Mouse (Mus musculus): Measurements from ENCODE around the gene Borcs6.

The Borcs6 gene

GRCm38 (mm10) chr11:69048151-69048550, 11.4 kb upstream of the Borcs6 start:
- DNase-seq (ENCODE audit: extremely low read depth, low read depth): no peak

DNA sequence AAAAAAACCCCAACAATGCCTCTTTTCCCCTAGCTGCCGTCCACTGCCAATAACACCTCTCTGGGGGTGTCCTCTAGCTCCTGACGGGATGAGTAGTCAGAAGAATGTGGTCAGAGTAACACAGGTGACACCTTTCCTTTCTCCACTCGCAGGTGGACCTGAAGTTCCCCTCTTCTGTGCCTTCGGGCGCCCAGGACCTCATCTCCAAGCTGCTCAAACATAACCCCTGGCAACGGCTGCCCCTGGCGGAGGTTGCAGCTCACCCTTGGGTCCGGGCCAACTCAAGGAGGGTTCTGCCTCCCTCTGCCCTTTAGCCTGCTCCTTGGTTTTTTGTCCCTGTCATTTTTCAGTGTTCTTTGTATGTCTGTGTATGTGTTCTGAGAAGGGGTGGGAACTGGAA, 8.8 kb upstream of the Borcs6 start:
- no peak for DNase-seq (ENCODE audit: extremely low read depth, low read depth)

GRCm38 (mm10) chr11:69051771-69052170, 7.7 kb upstream of the Borcs6 start:
- DNase-seq (ENCODE audit: extremely low read depth, low read depth): no peak

DNA sequence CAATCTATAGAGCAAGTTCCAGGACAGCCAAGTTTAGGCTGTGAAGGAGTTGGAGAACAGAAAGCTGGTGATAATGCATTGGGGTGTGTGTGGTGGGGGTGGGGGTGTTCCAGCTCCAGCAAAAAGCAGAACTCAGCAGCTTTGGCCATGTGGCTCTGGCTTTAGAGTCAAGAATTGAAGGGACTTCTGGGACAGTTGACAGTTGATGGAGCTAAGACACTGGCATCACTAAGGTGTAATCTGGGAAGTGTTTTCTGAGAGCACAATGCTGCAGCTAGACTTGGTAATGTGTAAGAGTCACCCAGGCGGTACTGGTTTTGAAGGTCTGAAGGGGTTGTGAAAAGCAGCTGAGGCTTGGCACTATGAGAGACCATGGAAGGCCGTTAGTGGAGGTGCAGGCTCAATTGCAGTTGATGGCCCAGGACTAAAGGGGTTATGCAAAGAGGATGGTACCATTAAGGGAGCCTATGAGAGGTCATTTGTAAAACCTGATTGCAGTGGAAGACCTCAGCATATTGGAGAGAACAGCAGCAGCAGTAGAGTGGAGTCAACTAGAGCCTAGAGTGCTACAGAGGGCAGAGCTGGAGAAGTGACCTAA, 6.6 kb upstream of the Borcs6 start:
- DNase-seq (ENCODE audit: extremely low read depth, low read depth): no peak

- no peak for DNase-seq (ENCODE audit: extremely low read depth, low read depth)
These were observed 5.7 kb upstream of the Borcs6 start for GRCm38 (mm10) chr11:69053848-69054247.

GRCm38 (mm10) chr11:69058265-69058664, 1.3 kb upstream of the Borcs6 start:
- DNase-seq (ENCODE audit: extremely low read depth, low read depth): no peak

DNA sequence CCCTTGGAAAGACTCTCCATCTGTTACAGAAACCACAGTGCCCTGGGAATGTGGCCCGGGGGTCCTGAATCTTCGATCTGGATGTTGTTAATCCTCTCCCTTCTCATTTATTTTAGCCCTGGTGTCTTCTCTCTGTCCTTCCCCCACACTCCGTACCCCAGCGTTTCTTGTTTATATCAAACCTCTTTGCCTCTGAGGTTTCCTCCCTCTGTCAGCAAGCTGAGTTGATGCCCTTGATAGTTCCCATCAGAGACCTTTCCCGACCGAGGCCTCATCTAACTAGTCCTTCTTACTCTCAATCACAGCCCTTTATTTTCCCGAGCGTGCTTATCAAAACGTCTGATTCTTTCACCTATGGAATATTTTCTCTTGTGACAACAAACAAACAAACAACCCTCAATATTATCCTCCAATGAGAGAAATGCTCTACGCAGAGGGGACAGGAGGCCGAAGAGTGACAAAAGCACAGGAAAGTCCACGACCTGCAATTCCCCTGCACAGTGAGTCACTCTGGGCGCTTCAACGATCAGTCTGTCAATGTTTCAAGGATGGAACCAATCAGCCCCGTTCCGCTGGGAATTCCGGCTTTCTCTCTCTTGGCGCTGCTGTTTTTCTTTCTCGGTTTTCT, 674 bp upstream of the Borcs6 start:
- DNase-seq (ENCODE audit: extremely low read depth, low read depth): no peak

DNA sequence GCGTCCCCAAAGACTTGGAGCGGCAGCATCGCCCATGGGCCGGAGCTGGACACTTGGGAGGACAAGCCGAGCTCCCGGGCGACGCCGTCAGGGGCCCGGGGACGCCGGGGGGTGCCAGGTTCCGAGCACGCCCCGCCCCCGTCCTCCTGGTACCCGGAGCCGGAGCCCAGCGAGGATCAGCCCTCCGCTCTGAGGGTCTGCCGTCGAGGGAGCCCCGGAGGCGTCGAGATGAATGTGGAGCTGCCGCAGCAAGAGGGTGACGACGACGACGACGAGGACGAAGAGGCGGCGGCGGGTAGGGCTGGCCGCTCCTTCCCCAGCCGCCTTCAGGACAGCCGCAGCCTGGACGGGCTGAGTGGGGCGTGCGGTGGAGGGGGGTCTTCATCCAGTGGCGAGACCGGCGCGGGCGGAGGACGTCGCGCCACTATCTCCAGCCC, 476 bp downstream of the Borcs6 start:
- DNase-seq (ENCODE audit: extremely low read depth, low read depth): peak; percentile 21

GRCm38 (mm10) chr11:69060448-69061254, 1.1 kb downstream of the Borcs6 start:
- DNase-seq (ENCODE audit: extremely low read depth, low read depth): peak; percentile 71

- DNase-seq (ENCODE audit: extremely low read depth, low read depth): peak; percentile 27
These were observed 1.9 kb downstream of the Borcs6 start for GRCm38 (mm10) chr11:69061255-69061912.

DNA sequence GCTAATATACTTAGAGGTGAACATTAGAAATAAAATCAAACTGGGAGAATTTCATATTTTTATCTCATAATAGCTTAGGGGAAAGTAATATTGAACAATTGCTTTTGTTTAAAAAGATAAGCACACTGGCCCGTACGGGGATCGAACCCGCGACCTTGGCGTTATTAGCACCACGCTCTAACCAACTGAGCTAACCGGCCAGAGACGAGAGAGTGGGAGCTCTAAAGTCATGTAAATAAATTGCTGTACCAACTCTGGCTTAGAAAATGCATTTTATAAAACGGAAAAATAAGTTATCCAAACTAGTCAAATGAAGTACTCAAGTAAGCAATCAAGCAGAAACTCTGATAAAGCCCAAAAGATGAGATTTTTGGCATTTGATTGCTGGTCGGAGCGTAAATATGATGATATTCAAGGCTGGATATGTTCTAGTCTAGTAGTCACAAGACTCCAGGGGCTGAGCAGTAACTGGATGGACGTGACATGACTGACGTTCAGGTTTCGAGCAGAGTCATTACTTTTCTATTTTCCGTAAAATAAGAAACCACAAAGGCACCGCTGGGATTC, 2.8 kb downstream of the Borcs6 start:
- no peak for DNase-seq (ENCODE audit: extremely low read depth, low read depth)

- DNase-seq (ENCODE audit: extremely low read depth, low read depth): peak; percentile 91
These were observed 3.3 kb downstream of the Borcs6 start for GRCm38 (mm10) chr11:69062761-69063224.

- peak; percentile 69 for DNase-seq (ENCODE audit: extremely low read depth, low read depth)
These were observed 4.1 kb downstream of the Borcs6 start for GRCm38 (mm10) chr11:69063413-69064201.

GRCm38 (mm10) chr11:69064259-69065133, 5.0 kb downstream of the Borcs6 start:
- no peak for DNase-seq (ENCODE audit: extremely low read depth, low read depth)

- DNase-seq (ENCODE audit: extremely low read depth, low read depth): no peak
These were observed 5.9 kb downstream of the Borcs6 start for GRCm38 (mm10) chr11:69065394-69065925.

DNA sequence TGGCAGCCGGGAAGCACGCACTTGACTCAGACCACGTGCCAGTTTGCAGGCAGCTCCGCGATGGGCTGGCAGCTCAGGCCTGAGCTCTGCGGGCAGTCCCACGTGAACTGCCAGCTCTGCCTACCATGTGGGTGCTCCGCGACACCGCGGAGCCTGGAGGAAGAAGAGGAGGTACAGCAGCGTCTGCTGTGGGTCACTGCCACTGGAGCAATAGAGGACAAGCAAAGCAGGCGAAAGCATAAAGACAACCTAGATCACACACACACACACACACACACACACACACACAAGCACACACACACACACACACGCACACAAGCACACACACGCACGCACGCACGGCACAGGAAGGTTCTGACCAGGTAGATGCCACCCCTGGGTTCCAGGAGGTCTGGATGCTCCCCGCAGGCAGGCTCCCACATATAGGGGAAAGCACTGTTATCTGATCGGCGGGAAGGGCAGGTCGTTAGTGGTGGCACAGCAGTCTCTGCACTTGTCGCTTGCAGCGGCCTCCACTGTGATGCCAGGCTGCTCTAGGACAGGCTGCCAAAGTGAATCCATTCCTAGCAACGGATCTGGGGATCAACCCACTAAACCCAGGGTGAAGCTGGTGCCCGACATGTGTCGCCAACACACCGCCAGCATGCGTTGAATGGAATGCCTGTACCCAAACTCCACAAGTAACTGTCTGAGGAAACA, 6.8 kb downstream of the Borcs6 start:
- DNase-seq (ENCODE audit: extremely low read depth, low read depth): no peak

- peak; percentile 77 for DNase-seq (ENCODE audit: extremely low read depth, low read depth)
These were observed 7.4 kb downstream of the Borcs6 start for GRCm38 (mm10) chr11:69066956-69067355.

- no peak for DNase-seq (ENCODE audit: extremely low read depth, low read depth)
These were observed 8.1 kb downstream of the Borcs6 start for GRCm38 (mm10) chr11:69067601-69068000.

DNA sequence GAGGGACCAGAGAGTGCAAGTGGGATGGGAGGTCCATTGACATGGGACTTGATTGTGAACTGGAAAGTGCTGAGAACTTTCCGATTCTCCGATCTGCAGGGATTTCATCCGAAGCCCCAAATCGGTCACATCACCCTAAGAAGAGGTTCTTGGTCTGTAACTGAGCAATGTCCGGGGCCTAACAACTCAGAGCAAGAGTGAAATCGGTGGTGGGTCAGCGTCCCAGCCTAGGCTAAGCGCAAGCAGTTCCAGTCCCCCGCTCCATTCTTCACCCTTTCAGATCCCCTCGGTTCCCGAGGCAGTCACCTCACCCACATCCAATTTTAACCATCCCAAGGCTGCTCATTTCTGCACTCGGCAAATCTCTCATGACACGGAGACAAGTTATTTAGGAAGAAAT, 10.6 kb downstream of the Borcs6 start:
- no peak for DNase-seq (ENCODE audit: extremely low read depth, low read depth)
